Mouse (Mus musculus): ENCODE measurements around the gene Cmtm3.

Gene Cmtm3

DNA sequence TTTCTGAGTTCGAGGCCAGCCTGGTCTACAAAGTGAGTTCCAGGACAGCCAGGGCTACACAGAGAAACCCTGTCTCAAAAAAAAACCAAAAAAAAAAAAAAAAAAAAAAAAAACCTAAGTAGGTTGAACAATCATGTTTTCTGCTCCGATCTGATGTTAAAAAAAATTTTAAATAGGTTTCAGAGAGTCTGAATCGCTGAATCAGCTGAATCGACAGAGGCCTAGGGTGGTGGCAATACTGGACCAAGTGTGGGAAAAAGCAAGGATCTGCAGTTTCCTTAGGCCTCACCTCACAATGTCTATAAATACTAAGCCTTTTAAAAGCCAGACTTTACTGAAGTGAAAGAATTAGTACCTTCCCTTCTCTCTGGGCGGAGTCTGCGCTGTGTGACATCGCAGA lies 53.9 kb downstream of the Cmtm3 start:
- no peak for TF ChIP-seq GATA4 (IDR thresholded peaks at IDR 0.05; ENCODE audit: insufficient replicate concordance, low read length)

DNA sequence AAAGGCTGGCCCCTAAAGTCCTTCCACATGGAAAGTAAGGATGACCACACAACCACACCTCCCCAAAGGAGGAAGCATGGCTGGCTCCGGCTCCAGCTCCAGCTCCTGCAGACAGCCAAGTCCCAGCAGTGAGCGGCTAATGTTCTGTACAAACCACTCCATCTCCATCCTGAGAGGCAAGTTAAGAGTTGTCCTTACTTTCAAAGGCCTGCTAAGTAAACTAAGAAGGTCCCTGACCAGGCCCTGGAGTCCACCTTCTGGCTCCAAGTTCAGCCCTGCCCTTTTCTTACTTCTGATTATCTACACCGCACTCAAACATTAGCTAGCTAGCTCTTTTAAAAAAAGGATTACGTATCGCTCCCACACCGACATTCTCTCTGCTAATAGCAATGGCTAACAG lies 54.6 kb downstream of the Cmtm3 start:
- TF ChIP-seq GATA4 (IDR thresholded peaks at IDR 0.05; ENCODE audit: insufficient replicate concordance, low read length), result no peak

DNA sequence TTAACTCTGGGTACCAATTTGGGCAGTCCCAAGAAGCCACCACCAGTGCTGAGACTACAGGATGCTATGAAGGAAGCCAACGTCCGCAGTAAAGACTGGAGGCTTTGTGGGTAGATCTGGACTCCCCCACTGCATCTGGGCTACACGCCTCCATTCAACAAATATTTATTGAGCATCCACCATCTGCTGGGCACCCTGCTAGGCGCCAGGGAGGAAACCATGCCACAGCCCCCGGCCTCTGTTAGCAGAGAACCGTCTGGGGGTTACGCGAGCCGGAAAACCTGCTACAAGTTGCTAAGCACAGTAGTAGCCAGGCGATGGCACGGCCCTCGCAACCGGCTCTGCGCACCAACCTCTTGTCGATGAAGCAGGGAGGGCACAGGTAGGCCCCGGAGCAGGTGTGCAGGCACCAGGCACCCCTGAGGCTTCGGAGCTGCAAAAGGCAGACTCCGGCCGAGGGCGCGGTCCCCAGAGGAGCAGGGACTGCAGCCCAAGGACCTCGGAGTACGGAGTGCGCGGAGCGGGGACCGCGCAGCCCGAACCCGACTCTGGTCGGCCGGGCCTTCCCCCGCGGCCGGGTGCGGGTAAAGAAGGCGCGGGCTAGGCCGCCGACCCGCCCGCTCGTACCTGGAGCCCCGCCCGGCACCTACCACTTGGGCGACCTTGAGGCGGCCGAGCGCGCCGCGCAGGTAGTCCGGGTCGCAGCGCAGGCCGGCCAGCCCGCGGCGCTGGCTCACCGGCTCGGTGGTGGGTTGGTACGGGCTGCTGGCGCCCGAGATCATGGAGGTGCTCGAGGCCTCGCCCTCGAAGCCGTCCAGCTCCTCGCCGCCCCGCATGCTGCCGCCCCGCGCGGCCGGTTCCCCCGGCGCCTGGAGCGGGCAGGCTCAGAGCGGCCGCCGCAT lies 55.8 kb downstream of the Cmtm3 start:
- TF ChIP-seq GATA4 (IDR thresholded peaks at IDR 0.05; ENCODE audit: insufficient replicate concordance, low read length), result no peak

DNA sequence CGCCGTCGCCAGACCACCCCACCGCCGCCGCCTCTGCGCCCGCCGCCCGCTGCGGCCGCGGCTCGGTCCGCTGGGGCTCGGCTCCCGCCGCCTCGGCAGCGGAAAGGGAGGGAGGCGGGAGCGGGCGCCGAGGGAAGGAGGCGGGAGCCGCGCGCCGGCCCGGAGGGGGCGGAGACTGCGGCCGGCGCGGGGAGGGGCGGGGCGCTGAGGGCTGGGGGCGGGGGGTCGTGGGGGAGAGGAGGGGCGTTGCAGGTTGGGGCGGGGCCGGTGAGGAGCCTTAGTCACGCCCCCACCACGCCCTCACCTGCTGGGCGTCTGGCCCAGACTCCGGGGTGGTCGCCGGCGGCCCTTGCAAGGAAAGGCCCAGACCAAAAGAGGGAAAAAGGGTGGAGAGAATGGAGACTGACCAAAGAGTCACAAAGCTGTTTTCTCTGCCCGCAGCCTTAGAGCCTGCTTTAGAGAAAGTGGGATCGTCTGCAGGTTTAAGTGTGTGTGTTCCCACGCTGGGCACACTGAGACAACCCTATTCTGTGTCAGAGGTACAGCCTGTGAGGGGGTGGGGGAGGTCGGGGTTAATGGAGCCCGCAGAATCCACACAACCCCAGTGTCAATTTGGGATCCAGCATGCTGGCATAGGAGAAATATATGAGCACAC lies 56.6 kb downstream of the Cmtm3 start, which contains the start of gene Cmtm4:
Cmtm4 (minus strand) TSS at position 105 of the 655 bp plus-strand sequence.
- no peak for TF ChIP-seq GATA4 (IDR thresholded peaks at IDR 0.05; ENCODE audit: insufficient replicate concordance, low read length)

Measured in liver, adult (tissue).